Mouse (Mus musculus) heart, adult 2 months (tissue): ENCODE measurements around the gene Pcgf2. TPM values are rescaled to one million over a fixed set of nuclear protein-coding genes. Genes with fewer than 3 reads are reported as not detected.

Experiments used
- DNase-seq, 2 experiments: peaks; one replicate each; pipeline ENCODE4 v3.0.0; 2021
- H3K27ac ChIP-seq: fragments of 200-600 bp; 2 replicates; pipeline ENCODE4 v1.8.1; 2022
- H3K27me3 ChIP-seq: fragments of 200-500 bp; 2 replicates; pipeline ENCODE4 v1.6.1; 2012; ENCODE audit warnings: mild to moderate bottlenecking, low read length, inconsistent platforms, mixed read lengths; ENCODE audit not compliant: control insufficient read depth, insufficient read depth
- H3K36me3 ChIP-seq: fragments of 200-500 bp; 2 replicates; pipeline ENCODE4 v1.6.1; 2012; ENCODE audit warnings: low read length, inconsistent platforms; ENCODE audit not compliant: control insufficient read depth, insufficient read depth
- H3K4me1 ChIP-seq: fragments of 200-500 bp; 2 replicates; pipeline ENCODE4 v1.6.1; 2011; ENCODE audit warnings: low read length; ENCODE audit not compliant: control insufficient read depth, insufficient read depth
- H3K4me3 ChIP-seq: fragments of 200-600 bp; 2 replicates; pipeline ENCODE4 v1.8.1; 2022
- H3K79me2 ChIP-seq: fragments of 200-500 bp; replicated peaks from 2 replicates; pipeline ENCODE4 v1.6.1; 2012; ENCODE audit warnings: mild to moderate bottlenecking, inconsistent platforms, low read length, moderate library complexity, mixed read lengths; ENCODE audit not compliant: control insufficient read depth, insufficient read depth
- H3K9ac ChIP-seq: fragments of 200-500 bp; 2 replicates; pipeline ENCODE4 v1.6.1; 2012; ENCODE audit warnings: low read depth, mild to moderate bottlenecking, control low read depth, inconsistent platforms, low read length, mixed read lengths
- CTCF ChIP-seq: fragments of 200-600 bp; IDR thresholded peaks from 2 replicates; pipeline ENCODE4 v1.8.1; 2022; ENCODE audit warnings: antibody characterized with exemption, mild to moderate bottlenecking, moderate library complexity
- EP300 ChIP-seq: fragments of 200-500 bp; IDR thresholded peaks from 2 replicates; pipeline ENCODE4 v1.6.1; 2011; ENCODE audit warnings: low read depth, low read length, control low read depth; ENCODE audit not compliant: insufficient read depth
- POLR2A ChIP-seq: fragments of 200-500 bp; IDR thresholded peaks from 2 replicates; pipeline ENCODE4 v1.6.1; 2011; ENCODE audit warnings: mild to moderate bottlenecking, low read depth, low read length, control low read depth; ENCODE audit not compliant: insufficient read depth
- WGBS: fragments of 180-500 bp; shearing (Covaris S2); methylation state at CpG from one replicate; pipeline ENCODE4 v1.1.7; 2018; 5-methylcytosine and 5-hydroxymethylcytosine counted together
- intact Hi-C: fragments of 180-260 bp; cut with DNase I; formaldehyde crosslinking; loops from one replicate; pipeline ENCODE4 v1.15.1; 2025
- polyA plus RNA-seq: library from polyadenylated mRNA; depleted of rRNA; stranded (reverse); fragments of >200 nt; gene quantifications from 2 replicates; pipeline ENCODE4 v1.2.3, GENCODE M21; 2012
- total RNA-seq, 2 experiments: library from RNA; stranded (reverse); gene quantifications; 2 replicates each; pipeline ENCODE4 v1.2.3; 2021

The Pcgf2 gene
- total and polyA plus RNA-seq, 3 experiments, result 4.1 to 17.8 (median 5.6) TPM

DNA sequence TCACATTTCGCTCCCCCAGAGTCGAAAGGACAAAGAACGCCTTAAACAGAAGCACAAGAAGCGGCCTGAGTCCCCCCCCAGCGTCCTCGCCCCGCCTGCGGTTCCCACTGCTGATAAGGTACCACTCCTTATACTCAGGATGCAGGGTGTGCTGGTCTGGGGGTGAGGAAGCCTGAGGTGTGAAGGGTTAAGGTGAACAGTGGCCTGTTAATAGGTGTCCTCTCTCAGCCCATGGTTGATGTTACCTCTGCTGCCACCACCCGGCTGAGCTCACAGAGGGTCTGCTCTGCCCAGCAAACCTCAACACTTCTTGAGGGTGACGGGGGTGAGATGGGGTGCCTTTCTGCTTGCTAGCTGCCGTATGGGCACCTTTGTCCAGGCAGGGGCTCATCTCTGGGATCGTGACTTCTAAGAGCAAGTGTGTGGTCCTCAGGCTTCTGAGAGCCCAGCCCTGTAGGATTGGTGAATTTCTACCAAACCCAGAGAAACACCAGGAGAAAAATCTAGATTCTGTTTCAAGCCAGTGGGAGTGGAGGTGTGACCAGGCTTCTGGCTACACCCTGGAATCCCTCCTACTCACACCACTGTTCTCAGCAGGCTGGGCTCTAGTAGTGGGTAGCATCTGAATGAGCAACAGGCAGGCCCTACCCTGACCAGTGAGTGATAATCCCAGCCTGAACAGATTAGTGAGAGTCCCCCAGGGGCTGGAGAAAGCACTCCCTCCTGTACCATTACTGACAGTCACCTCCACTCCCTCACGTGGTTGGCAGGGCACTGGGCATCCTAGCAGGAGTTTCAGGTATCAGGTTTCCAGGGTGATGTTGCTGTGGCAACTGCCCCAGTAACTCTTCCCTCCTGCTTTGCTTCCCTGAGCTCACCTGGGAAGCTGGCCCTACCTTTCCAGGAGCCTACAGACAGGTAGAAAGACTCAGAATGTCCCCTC lies 29.8 kb downstream of the Pcgf2 start:
- no peaks in the 10 kb centered on the region; the same call in 1 of the 2 replicates for H3K36me3 ChIP-seq
- H3K27me3 ChIP-seq, result no peaks in the 10 kb centered on the region
- H3K4me3 ChIP-seq, result no peak overlapping the region; the same call in 1 of the 2 replicates
- H3K27ac ChIP-seq, result peak overlapping the region; percentile 70
- intact Hi-C loops, result no loop called here
- no peaks in the 10 kb centered on the region; the same call in 1 of the 2 replicates for H3K4me1 ChIP-seq
- WGBS, result 51% methylated on average over 13 of the region's 13 CpGs
- H3K9ac ChIP-seq, result peak overlapping the region; percentile 16; the same call in 1 of the 2 replicates
- TF ChIP-seq EP300, result no peak
- TF ChIP-seq POLR2A, result no peak
- peak; percentile 47 for TF ChIP-seq CTCF
- no peak for DNase-seq
- H3K79me2 ChIP-seq, result no peaks in the 10 kb centered on the region; the same call in 1 of the 2 replicates

DNA sequence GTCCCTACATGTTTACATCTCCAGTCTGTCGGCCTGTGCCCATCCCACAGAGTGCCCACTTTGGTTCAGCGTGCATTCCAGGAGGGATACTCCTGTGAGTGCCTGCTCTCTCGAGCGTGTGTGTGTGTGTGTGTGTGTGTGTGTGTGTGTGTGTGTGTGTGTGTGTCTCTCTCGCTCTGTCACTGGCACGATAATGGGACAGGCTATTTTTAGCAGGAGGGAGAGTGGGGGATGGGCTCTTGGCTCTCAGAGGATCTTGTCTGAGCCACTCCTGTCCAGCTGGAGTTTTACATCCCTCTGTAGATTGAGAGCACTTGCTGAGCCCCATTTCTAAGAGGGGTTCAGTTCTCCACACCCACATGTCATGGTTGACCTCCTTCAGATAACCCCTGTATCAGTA lies 30.5 kb downstream of the Pcgf2 start:
- no peak overlapping the region; the same call in 1 of the 2 replicates for H3K4me3 ChIP-seq
- peak overlapping the region; percentile 75 for H3K27ac ChIP-seq
- DNase-seq, result peak; percentile 62 to 79
- no peaks in the 10 kb centered on the region for H3K27me3 ChIP-seq
- H3K79me2 ChIP-seq, result no peaks in the 10 kb centered on the region; the same call in 1 of the 2 replicates
- peaks cover 1% of the 10 kb centered on the region for H3K4me1 ChIP-seq
- intact Hi-C loops, result no loop called here
- H3K9ac ChIP-seq, result peak overlapping the region; percentile 16; the same call in 1 of the 2 replicates
- no peaks in the 10 kb centered on the region; the same call in 1 of the 2 replicates for H3K36me3 ChIP-seq
- TF ChIP-seq CTCF, result no peak
- TF ChIP-seq POLR2A, result no peak
- peak; percentile 53; the same call in 1 of the 2 replicates for TF ChIP-seq EP300
- WGBS, result 13% methylated on average over 6 of the region's 6 CpGs

GRCm38 (mm10) chr11:97669268-97669667 lies 31.0 kb downstream of the Pcgf2 start:
- 35% methylated on average over 15 of the region's 15 CpGs for WGBS
- intact Hi-C loops, result no loop called here
- H3K4me3 ChIP-seq, result 0 out of 2 replicates have a peak overlapping the region, but pooled peaks have one; percentile 11

DNA sequence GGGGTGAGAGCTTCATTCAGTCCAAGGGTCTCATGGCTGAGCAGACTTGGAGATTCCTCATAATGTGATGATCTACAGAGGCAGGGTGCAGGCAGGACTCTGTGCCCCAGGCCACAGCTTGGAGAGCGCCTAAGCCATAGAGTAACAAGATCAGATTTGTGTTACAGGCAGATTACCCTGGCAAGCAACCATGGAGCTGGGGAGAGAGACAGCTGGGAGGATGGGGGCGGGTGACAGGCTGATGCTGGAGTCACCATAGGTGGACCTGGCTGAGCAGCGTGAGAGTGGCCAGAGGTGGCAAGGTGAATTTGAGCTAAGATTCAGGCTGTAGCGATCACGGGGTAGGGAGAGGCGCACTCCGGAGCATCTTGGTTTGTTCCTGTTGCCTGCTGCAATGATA lies 32.1 kb downstream of the Pcgf2 start:
- peaks cover 2% of the 10 kb centered on the region for H3K4me1 ChIP-seq
- no peak overlapping the region for H3K27ac ChIP-seq
- 90% methylated on average over 7 of the region's 7 CpGs for WGBS
- H3K79me2 ChIP-seq, result no peaks in the 10 kb centered on the region; the same call in none of the 2 replicates
- intact Hi-C loops, result no loop called here
- no peak overlapping the region for H3K4me3 ChIP-seq
- no peak overlapping the region for H3K9ac ChIP-seq
- DNase-seq, result no peak
- no peaks in the 10 kb centered on the region for H3K36me3 ChIP-seq
- TF ChIP-seq EP300 (no peak), CTCF (no peak), POLR2A (no peak)
- no peaks in the 10 kb centered on the region for H3K27me3 ChIP-seq

More at GRCm38 (mm10) chr11:97669268-97669667, 31.0 kb downstream of the Pcgf2 start:
- H3K4me1 ChIP-seq, result peaks cover 2% of the 10 kb centered on the region
- H3K27ac ChIP-seq, result peak overlapping the region; percentile 75
- no peak overlapping the region for H3K9ac ChIP-seq
- no peaks in the 10 kb centered on the region; the same call in 1 of the 2 replicates for H3K79me2 ChIP-seq
- TF ChIP-seq EP300 (no peak), POLR2A (no peak), CTCF (no peak)
- no peaks in the 10 kb centered on the region for H3K27me3 ChIP-seq
- DNase-seq, result peak in 1 of 2 experiments; percentile 42
- no peaks in the 10 kb centered on the region; the same call in 1 of the 2 replicates for H3K36me3 ChIP-seq

GRCm38 (mm10) chr11:97666794-97667193 lies 33.5 kb downstream of the Pcgf2 start:
- no peaks in the 10 kb centered on the region; the same call in none of the 2 replicates for H3K79me2 ChIP-seq
- H3K9ac ChIP-seq, result no peak overlapping the region
- WGBS, result 88% methylated on average over 15 of the region's 15 CpGs
- H3K27ac ChIP-seq, result no peak overlapping the region
- no peaks in the 10 kb centered on the region for H3K36me3 ChIP-seq
- H3K4me3 ChIP-seq, result no peak overlapping the region
- TF ChIP-seq EP300, result no peak
- no peak for TF ChIP-seq POLR2A
- no peak for TF ChIP-seq CTCF
- peaks cover 4% of the 10 kb centered on the region for H3K4me1 ChIP-seq
- intact Hi-C loops, result no loop called here
- DNase-seq, result no peak
- H3K27me3 ChIP-seq, result no peaks in the 10 kb centered on the region
